Mouse (Mus musculus) testis, adult 2 months (tissue): ENCODE data around the gene Tfb2m.

Experiments used
- CTCF ChIP-seq: fragments of 200-500 bp; IDR thresholded peaks from 2 replicates; pipeline ENCODE4 v1.5.1; 2012; ENCODE audit warnings: low read depth, mild to moderate bottlenecking, inconsistent platforms, low read length, moderate library complexity; ENCODE audit not compliant: control insufficient read depth, insufficient read depth, insufficient replicate concordance
- POLR2A ChIP-seq: fragments of 200-500 bp; IDR thresholded peaks from 2 replicates; pipeline ENCODE4 v1.6.1; 2012; ENCODE audit warnings: low read depth, mild to moderate bottlenecking, inconsistent platforms, low read length, moderate library complexity; ENCODE audit not compliant: control insufficient read depth

DNA sequence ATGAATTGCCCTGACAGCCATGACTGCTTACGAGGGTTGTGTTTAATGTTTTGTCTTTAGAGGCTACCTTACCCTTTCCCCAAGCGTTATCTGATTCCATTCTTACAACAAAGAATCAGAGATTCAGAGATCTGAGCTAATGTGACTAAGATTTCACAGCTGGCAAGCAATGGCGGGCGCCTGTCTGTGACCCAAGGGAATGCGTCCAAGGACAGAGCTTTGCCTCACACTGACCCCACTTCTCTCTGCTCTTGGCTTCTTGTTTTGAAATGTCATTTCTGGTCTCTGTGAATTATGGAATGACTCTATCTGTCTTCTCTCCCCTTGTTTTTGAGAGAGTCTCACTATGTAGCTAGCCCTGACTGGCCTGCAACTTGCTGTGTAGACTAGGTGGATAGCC is 17.9 kb upstream of the Tfb2m start:
- TF ChIP-seq CTCF (no peak), POLR2A (no peak)
